ENCODE assay signal across 12 mouse cellular contexts in the genomic region with DNA sequence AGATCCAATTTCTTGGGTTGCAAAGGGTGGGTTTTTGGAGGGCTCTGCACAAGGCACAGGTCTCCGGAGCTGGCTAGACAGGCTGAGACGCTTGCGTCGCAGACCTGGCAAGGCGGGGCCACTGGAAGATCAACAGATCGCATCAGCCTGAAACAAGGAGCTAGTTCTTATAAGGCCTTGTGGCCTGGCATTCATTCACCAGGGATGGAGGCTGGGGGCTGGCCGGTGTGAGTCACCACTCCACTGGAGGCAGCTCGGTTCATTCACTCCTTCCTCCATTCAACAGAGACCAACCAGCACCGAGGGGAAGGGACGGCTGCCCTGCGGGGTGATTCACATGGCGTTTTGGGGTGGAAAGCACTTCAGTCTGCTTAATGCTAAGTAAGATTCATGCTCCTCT. TPM values are rescaled to one million over a fixed set of nuclear protein-coding genes. Genes with fewer than 3 reads are reported as not detected.
DNase-seq lines count a peak whose midpoint lies in the region; ATAC-seq lines count a peak whose summit lies in the region.
"Had no signal": no experiment of that assay in that cellular context is flagged by ENCODE, and none has a peak within 500 bp of the region (broad histone marks: within the 10 kb centered on the region; RNA-seq: fewer than 3 reads in every experiment).

No protein-coding gene starts in this region.

- 42% methylated on average over 12 of the region's 12 CpGs for WGBS in hindbrain, embryonic 10.5 days
- 43% methylated on average over 12 of the region's 12 CpGs for WGBS in hindbrain, embryonic 12.5 days
- WGBS in embryonic facial prominence, embryonic 15.5 days, result 36% methylated on average over 12 of the region's 12 CpGs
- WGBS in stomach, embryonic 16.5 days, result 32% methylated on average over 12 of the region's 12 CpGs

- intact Hi-C loops in gastrocnemius, postnatal 14 days (cut with DNase I; ENCODE audit: low total_unique reads), result no loop called here

- no peak overlapping the region for H3K9ac ChIP-seq in hindbrain, embryonic 12.5 days
- H3K9ac ChIP-seq in embryonic facial prominence, embryonic 15.5 days, result no peak overlapping the region
- no peak overlapping the region; the same call in 1 of the 2 replicates for H3K9ac ChIP-seq in stomach, embryonic 16.5 days (ENCODE audit: low read length)

- no peaks in the 10 kb centered on the region for H3K36me3 ChIP-seq in hindbrain, embryonic 10.5 days
- no peaks in the 10 kb centered on the region for H3K36me3 ChIP-seq in hindbrain, embryonic 12.5 days
- no peaks in the 10 kb centered on the region for H3K36me3 ChIP-seq in embryonic facial prominence, embryonic 15.5 days
- H3K36me3 ChIP-seq in stomach, embryonic 16.5 days (ENCODE audit: control insufficient read depth, insufficient read depth, low read length), result no peaks in the 10 kb centered on the region

- H3K4me1 ChIP-seq in hindbrain, embryonic 10.5 days (replicated peaks), result peaks cover 55% of the 10 kb centered on the region
- peaks cover 36% of the 10 kb centered on the region for H3K4me1 ChIP-seq in hindbrain, embryonic 12.5 days
- peaks cover 87% of the 10 kb centered on the region for H3K4me1 ChIP-seq in embryonic facial prominence, embryonic 15.5 days
- H3K4me1 ChIP-seq in stomach, embryonic 16.5 days (ENCODE audit: control insufficient read depth, insufficient read depth, low read length), result peaks cover 47% of the 10 kb centered on the region

- H3K9me3 ChIP-seq in hindbrain, embryonic 10.5 days, result no peaks in the 10 kb centered on the region
- H3K9me3 ChIP-seq in hindbrain, embryonic 12.5 days (replicated peaks), result no peaks in the 10 kb centered on the region
- H3K9me3 ChIP-seq in embryonic facial prominence, embryonic 15.5 days (replicated peaks), result no peaks in the 10 kb centered on the region
- no peaks in the 10 kb centered on the region for H3K9me3 ChIP-seq in stomach, embryonic 16.5 days (replicated peaks; ENCODE audit: control insufficient read depth, low read length)

- ATAC-seq in hindbrain, embryonic 12.5 days (ENCODE audit: low FRiP score), result no peak
- ATAC-seq in embryonic facial prominence, embryonic 15.5 days (ENCODE audit: insufficient number of reproducible peaks, low FRiP score, low TSS enrichment, low read depth), result no peak
- no peak for ATAC-seq in stomach, embryonic 16.5 days (ENCODE audit: insufficient read depth, low FRiP score)
- ATAC-seq: hindbrain, postnatal 0 days had no signal

- no peak overlapping the region for H3K4me2 ChIP-seq in hindbrain, embryonic 12.5 days (replicated peaks)
- H3K4me2 ChIP-seq in embryonic facial prominence, embryonic 15.5 days (replicated peaks), result no peak overlapping the region
- no peak overlapping the region for H3K4me2 ChIP-seq in stomach, embryonic 16.5 days (ENCODE audit: low read depth, low read length)
- H3K4me2 ChIP-seq: liver, embryonic 11.5 days had no signal

- H3K4me3 ChIP-seq in hindbrain, embryonic 10.5 days, result no peak overlapping the region
- H3K4me3 ChIP-seq in hindbrain, embryonic 12.5 days, result no peak overlapping the region
- H3K4me3 ChIP-seq in embryonic facial prominence, embryonic 15.5 days (replicated peaks), result no peak overlapping the region
- no peak overlapping the region for H3K4me3 ChIP-seq in stomach, embryonic 16.5 days (replicated peaks; ENCODE audit: low read length)

- 0 out of 2 replicates have a peak overlapping the region, but pooled peaks have one; percentile 0 for H3K27ac ChIP-seq in hindbrain, embryonic 10.5 days
- no peak overlapping the region for H3K27ac ChIP-seq in hindbrain, embryonic 12.5 days
- H3K27ac ChIP-seq in embryonic facial prominence, embryonic 15.5 days (replicated peaks), result peak overlapping the region; percentile 29
- peak overlapping the region; percentile 47 for H3K27ac ChIP-seq in stomach, embryonic 16.5 days (ENCODE audit: low read length)
- H3K27ac ChIP-seq: hindbrain, postnatal 0 days had no signal

- peaks cover 12% of the 10 kb centered on the region for H3K27me3 ChIP-seq in hindbrain, embryonic 10.5 days (ENCODE audit: insufficient read depth, poor library complexity, severe bottlenecking)
- H3K27me3 ChIP-seq in hindbrain, embryonic 12.5 days, result peaks cover 3% of the 10 kb centered on the region; the same call in 1 of the 2 replicates
- peaks cover under 1% of the 10 kb centered on the region; the same call in 1 of the 2 replicates for H3K27me3 ChIP-seq in embryonic facial prominence, embryonic 15.5 days
- H3K27me3 ChIP-seq in stomach, embryonic 16.5 days (ENCODE audit: control insufficient read depth, insufficient read depth, low read length), result no peaks in the 10 kb centered on the region

- no peak for DNase-seq in hindbrain, embryonic 10.5 days (ENCODE audit: low spot score)
- DNase-seq in urinary bladder, adult 18-20 months (ENCODE audit: low spot score in 2 of 2), result peak; percentile 31 to 39
- no peak for DNase-seq in urinary bladder, postnatal 25 days (ENCODE audit: low spot score)
- no peak for DNase-seq in gastrocnemius, adult 8-10 months (ENCODE audit: low spot score in 2 of 2)
- DNase-seq in gastrocnemius, postnatal 14 days, result no peak
- DNase-seq: midbrain, embryonic 14.5 days; right cerebral cortex, postnatal 25 days had no signal

RNA-seq across cellular contexts. Expression of a gene that starts 52.1 kb away (rescaled TPM):
- polyA plus RNA-seq in hindbrain, embryonic 10.5 days (2016; fragmentation: Nextera tagmentation; extraction: Ambion mirVana), result 0.42 and 0.50 TPM in 2 replicates
- polyA plus RNA-seq in hindbrain, embryonic 12.5 days (2016; fragmentation: Nextera tagmentation; extraction: Ambion mirVana), result 2.2 and 2.4 TPM in 2 replicates
- polyA plus RNA-seq in embryonic facial prominence, embryonic 15.5 days (2015; fragmentation: Nextera tagmentation; extraction: Ambion mirVana), result 5.8 and 6.9 TPM in 2 replicates
- 3.1 and 3.3 TPM in 2 replicates for polyA plus RNA-seq in stomach, embryonic 16.5 days (2015; fragmentation: Nextera tagmentation; extraction: Ambion mirVana)
- total RNA-seq in gastrocnemius, adult 8-10 months (2022), result 10 to 100 TPM in 3 of 4 experiments, 1 to 10 TPM in 1; 7.8 to 13.6 (median 10.3) TPM
- total RNA-seq in gastrocnemius, postnatal 14 days (2021), result 1 to 10 TPM; 6.5 to 7.5 TPM

Comparison
In these comparisons a context has a peak if more than half of its experiments do, and no peak if none do; other contexts are left out.
1. DNase-seq: peak in urinary bladder, adult 18-20 months (2 of 2); none in hindbrain, embryonic 10.5 days (single experiment), urinary bladder, postnatal 25 days (single experiment), gastrocnemius, adult 8-10 months (0 of 2) and gastrocnemius, postnatal 14 days (single experiment).